Mouse (Mus musculus): Measurements from ENCODE around the gene Slc37a2.

DNA sequence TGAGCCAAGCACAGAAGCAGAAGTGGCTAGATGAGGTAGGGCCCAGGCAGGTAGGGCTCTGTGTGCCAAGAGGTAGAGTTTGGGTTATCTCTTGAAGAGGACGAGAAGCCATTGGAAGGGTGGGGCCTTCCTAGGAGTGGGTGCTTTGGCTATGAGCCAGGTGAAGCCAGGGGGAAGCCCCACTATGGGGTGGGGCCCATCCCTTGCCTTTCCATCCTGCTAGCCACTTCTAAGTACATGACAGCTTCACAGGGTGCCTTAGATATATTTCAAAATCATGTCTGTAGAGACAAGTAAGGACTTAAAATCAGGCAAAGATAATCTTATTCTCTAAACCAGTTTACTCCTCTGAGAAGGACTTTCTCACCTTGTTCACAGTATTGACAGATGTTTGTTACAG lies 10.9 kb downstream of the Slc37a2 start:
- no peak for TF ChIP-seq POLR2A (IDR thresholded peaks at IDR 0.05; ENCODE audit: borderline replicate concordance, extremely low read depth, insufficient read depth, insufficient read length, poor library complexity, severe bottlenecking)
- no peak for TF ChIP-seq CTCF (IDR thresholded peaks at IDR 0.05; ENCODE audit: borderline replicate concordance, extremely low read depth, insufficient read depth, insufficient read length)
